Mouse (Mus musculus) limb, embryonic 14.5 days (tissue): ENCODE data around the gene Pcbp3. TPM values are rescaled to one million over a fixed set of nuclear protein-coding genes. Genes with fewer than 3 reads are reported as not detected.

Experiments
- ATAC-seq: fragments of 200-750 bp; cut with Nextera tagmentation; 2 replicates; pipeline ENCODE4 v1.8.0; 2017; ENCODE audit warnings: low read depth, moderate number of reproducible peaks, moderate TSS enrichment; ENCODE audit not compliant: low FRiP score
- DNase-seq: peaks from one replicate; pipeline ENCODE4 v3.0.0-alpha.2; 2015; ENCODE audit warnings: low spot score
- H3K27ac ChIP-seq: fragments of 300-500 bp; sonication (generic); replicated peaks from 2 replicates; pipeline ENCODE4 v1.5.1; 2014; ENCODE audit warnings: low read depth, mild to moderate bottlenecking, low read length, moderate library complexity, mixed read lengths
- H3K27me3 ChIP-seq: fragments of 300-500 bp; sonication (generic); 2 replicates; pipeline ENCODE4 v1.6.1; 2014; ENCODE audit warnings: low read length, mixed read lengths; ENCODE audit not compliant: control insufficient read depth, insufficient read depth
- H3K36me3 ChIP-seq: fragments of 300-500 bp; sonication (generic); 2 replicates; pipeline ENCODE4 v1.6.1; 2014; ENCODE audit warnings: mild to moderate bottlenecking, low read length, moderate library complexity, mixed read lengths; ENCODE audit not compliant: control insufficient read depth, insufficient read depth
- H3K4me1 ChIP-seq: fragments of 300-500 bp; sonication (generic); 2 replicates; pipeline ENCODE4 v1.6.1; 2014; ENCODE audit warnings: antibody characterized with exemption, low read length, mixed read lengths; ENCODE audit not compliant: control insufficient read depth, insufficient read depth
- H3K4me2 ChIP-seq: fragments of 300-500 bp; sonication (generic); replicated peaks from 2 replicates; pipeline ENCODE4 v1.6.1; 2014; ENCODE audit warnings: low read depth, mild to moderate bottlenecking, low read length, moderate library complexity; ENCODE audit not compliant: severe bottlenecking
- H3K4me3 ChIP-seq: fragments of 300-500 bp; sonication (generic); replicated peaks from 2 replicates; pipeline ENCODE4 v1.5.1; 2014; ENCODE audit warnings: low read length
- H3K9ac ChIP-seq: fragments of 300-500 bp; sonication (generic); 2 replicates; pipeline ENCODE4 v1.6.1; 2014; ENCODE audit warnings: mild to moderate bottlenecking, low read depth, low read length, moderate library complexity; ENCODE audit not compliant: severe bottlenecking
- H3K9me3 ChIP-seq: fragments of 300-500 bp; sonication (generic); 2 replicates; pipeline ENCODE4 v1.6.1; 2016; ENCODE audit warnings: low read length; ENCODE audit not compliant: control insufficient read depth
- POLR2A ChIP-seq: fragments of 200-500 bp; IDR thresholded peaks from 2 replicates; pipeline ENCODE4 v1.8.0; 2012; ENCODE audit warnings: inconsistent platforms, mild to moderate bottlenecking, moderate library complexity, borderline replicate concordance; ENCODE audit not compliant: insufficient read depth, insufficient read length; ENCODE audit errors: extremely low read depth
- WGBS: fragments of 180-500 bp; shearing (Covaris S2); extraction: QIAGEN DNeasy Blood & Tissue Kit; methylation state at CpG from one replicate; pipeline ENCODE4 v1.1.7; 2014; 5-methylcytosine and 5-hydroxymethylcytosine counted together
- polyA plus RNA-seq, 2 experiments: library from polyadenylated mRNA; depleted of rRNA in 1 of 2; stranded (reverse) in 1 of 2; unstranded in 1 of 2; fragments of >200 nt; fragmentation: Nextera tagmentation in 1 of 2; extraction: Ambion mirVana in 1 of 2; gene quantifications; 2 replicates each; pipeline versions ENCODE4 v1.2.1 to v1.2.3; 2012 to 2014

Gene Pcbp3
- polyA plus RNA-seq, 2 experiments: 11.5 to 16.4 TPM

DNA sequence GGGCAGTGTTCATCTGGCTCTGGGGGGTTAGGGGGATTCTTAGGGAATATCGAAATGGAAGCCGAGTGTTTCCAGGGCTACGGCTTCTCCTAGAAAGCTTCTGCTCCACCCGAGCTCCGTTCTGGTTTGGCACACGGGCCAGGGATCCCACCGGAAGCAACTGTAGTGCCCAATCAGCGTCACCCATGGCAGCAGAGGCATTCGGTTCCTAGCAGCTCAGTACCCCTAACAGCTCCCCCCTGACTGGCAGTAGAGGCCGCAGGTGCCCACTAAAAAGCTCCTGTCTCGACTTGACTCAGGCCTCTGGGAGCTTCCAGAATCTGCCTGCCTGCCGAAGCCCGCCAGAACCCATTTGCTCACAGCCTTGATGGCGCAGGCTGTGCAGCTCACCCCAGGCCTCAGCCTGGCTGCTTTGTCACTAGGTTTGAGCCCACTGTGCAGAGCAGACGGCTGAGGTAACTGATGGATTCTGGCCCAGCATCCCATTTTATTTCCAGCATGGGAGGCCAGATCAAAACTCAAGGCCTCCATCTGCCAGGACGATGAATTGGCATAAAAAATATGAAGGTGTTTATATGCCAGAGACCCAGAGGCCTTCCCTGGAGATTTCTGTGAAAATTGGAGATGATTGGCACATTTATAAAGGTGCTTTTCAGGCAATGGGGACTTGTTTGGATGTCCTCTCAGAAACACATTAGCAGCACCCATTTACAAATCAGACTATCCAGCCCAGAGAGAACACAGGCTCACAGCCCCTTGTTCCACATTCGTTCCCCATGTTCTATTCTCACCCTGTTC is 78.8 kb downstream of the Pcbp3 start:
- H3K9ac ChIP-seq: no peak overlapping the region
- TF ChIP-seq POLR2A: no peak
- H3K4me1 ChIP-seq: peaks cover 6% of the 10 kb centered on the region; the same call in 1 of the 2 replicates
- H3K4me2 ChIP-seq: no peak overlapping the region
- no peaks in the 10 kb centered on the region for H3K27me3 ChIP-seq
- H3K36me3 ChIP-seq: no peaks in the 10 kb centered on the region
- H3K4me3 ChIP-seq: no peak overlapping the region
- DNase-seq (no peak), ATAC-seq (no peak)
- H3K9me3 ChIP-seq: no peaks in the 10 kb centered on the region
- H3K27ac ChIP-seq: no peak overlapping the region
- 62% methylated on average over 17 of the region's 17 CpGs for WGBS

DNA sequence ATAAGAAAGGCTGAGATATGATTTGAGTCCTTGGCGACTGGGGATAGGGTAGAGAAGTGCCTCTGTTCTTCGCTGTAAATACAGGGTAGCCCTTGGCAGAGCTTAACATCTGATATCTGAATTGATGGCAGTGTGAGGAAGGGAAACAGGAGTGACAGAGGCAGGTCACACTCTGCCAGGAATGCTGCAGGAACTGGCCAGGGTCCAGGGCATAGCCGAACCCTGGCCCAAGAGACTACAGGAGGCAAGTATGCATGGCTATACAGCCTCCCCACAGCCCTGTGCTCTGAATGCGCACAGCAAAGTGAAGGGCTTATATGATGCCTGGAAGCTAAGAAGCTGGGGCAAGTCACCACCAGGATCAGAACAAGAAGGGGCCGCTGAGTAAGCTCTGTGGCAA is 79.8 kb downstream of the Pcbp3 start:
- no peaks in the 10 kb centered on the region for H3K36me3 ChIP-seq
- H3K4me1 ChIP-seq: peaks cover 6% of the 10 kb centered on the region; the same call in 1 of the 2 replicates
- H3K4me2 ChIP-seq: no peak overlapping the region
- H3K9ac ChIP-seq: no peak overlapping the region; the same call in 1 of the 2 replicates
- H3K9me3 ChIP-seq: no peaks in the 10 kb centered on the region
- no peak overlapping the region for H3K27ac ChIP-seq
- WGBS: 66% methylated on average over 5 of the region's 5 CpGs
- DNase-seq (no peak), ATAC-seq (no peak)
- no peak overlapping the region for H3K4me3 ChIP-seq
- H3K27me3 ChIP-seq: no peaks in the 10 kb centered on the region
- no peak for TF ChIP-seq POLR2A

DNA sequence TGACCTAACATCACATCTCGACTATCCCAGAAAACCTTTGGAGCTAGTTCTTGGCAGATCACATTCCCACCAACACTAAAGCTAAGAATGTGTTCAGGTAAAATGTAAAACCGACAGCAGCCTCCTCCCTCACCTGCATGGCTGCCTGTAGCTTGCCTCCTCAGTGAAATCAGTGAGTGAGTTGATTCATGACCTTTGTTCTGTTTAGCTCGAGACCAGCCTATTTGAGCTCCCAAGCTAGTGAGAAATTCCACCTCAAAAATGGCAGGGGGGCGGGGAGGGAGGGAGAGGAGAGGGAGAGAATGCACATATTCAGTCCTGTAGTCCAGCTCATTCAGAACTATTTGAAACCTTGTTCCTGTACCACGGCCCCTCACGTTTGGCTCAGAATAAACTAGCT is 86.4 kb downstream of the Pcbp3 start:
- H3K9ac ChIP-seq: no peak overlapping the region
- 71% methylated on average over 6 of the region's 6 CpGs for WGBS
- no peak overlapping the region for H3K4me3 ChIP-seq
- no peaks in the 10 kb centered on the region for H3K27me3 ChIP-seq
- DNase-seq (no peak), ATAC-seq (no peak)
- H3K9me3 ChIP-seq: no peaks in the 10 kb centered on the region
- no peak overlapping the region for H3K4me2 ChIP-seq
- no peaks in the 10 kb centered on the region for H3K36me3 ChIP-seq
- no peak for TF ChIP-seq POLR2A
- no peaks in the 10 kb centered on the region for H3K4me1 ChIP-seq
- no peak overlapping the region for H3K27ac ChIP-seq

DNA sequence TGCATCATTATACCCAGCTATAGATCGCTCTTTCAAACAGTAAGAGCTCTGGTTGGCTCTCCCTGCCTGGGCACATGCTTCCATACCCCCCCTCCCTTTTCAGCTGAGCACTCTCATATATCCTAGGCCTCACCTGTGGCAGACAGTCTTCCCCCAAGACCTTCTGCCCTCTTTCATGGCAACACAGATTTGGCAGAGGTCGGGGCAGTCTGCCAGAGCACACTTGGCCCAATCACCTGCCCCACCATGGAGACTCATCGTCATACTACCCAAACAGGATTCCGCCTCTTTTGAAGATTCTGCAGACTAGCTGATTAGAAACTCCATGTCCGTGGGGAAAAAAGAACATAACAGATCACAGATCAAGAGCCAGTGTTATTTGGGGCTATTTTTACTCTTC is 86.8 kb downstream of the Pcbp3 start:
- no peak overlapping the region for H3K4me3 ChIP-seq
- ATAC-seq (no peak), DNase-seq (no peak)
- no peaks in the 10 kb centered on the region for H3K4me1 ChIP-seq
- no peaks in the 10 kb centered on the region for H3K9me3 ChIP-seq
- H3K9ac ChIP-seq: no peak overlapping the region
- WGBS: 83% methylated on average over 5 of the region's 5 CpGs
- TF ChIP-seq POLR2A: no peak
- H3K27ac ChIP-seq: no peak overlapping the region
- no peaks in the 10 kb centered on the region for H3K27me3 ChIP-seq
- H3K36me3 ChIP-seq: no peaks in the 10 kb centered on the region
- no peak overlapping the region for H3K4me2 ChIP-seq

DNA sequence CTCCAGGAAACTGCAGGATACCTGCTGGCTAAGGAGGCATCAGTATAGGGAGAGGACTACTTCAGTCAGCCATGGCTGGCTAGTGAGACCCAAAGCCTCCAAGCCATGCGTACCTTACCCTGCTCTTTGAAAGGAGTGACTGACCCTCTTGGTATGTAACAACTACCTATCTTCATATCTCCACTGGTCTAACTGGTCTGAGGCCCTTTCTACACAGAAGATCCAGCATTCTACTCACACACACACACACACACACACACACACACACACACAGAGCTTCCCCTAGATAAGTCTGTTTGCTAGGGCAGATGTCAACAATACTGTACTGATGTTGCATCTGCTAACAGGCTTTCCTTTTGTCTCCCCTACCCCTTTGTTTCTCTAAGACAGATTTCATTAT is 87.3 kb downstream of the Pcbp3 start:
- ATAC-seq (no peak), DNase-seq (no peak)
- H3K36me3 ChIP-seq: no peaks in the 10 kb centered on the region
- no peak overlapping the region for H3K27ac ChIP-seq
- no peak overlapping the region for H3K4me3 ChIP-seq
- no peak overlapping the region for H3K9ac ChIP-seq
- H3K9me3 ChIP-seq: no peaks in the 10 kb centered on the region
- 100% methylated on average over 1 of the region's 1 CpGs for WGBS
- H3K4me1 ChIP-seq: no peaks in the 10 kb centered on the region
- H3K4me2 ChIP-seq: no peak overlapping the region
- no peaks in the 10 kb centered on the region for H3K27me3 ChIP-seq
- TF ChIP-seq POLR2A: no peak

DNA sequence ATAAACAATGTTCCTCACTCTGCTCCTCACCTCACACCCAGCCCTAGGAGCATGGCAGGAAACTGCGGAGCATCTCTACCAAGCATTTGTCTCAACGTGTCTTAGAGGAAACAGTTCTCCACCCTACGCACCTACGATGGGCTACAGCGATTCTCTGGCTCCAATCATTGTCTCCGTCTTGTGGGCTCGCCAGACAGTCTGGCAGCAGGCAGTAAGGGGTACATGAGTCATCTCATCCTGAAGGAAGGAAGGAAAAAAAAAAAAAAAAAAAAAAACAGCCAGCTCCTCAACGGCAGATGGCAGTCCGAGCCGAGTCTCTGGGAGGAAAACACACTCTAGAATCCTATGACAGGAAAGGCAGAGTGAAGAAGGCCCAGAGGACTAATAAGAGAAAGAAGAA is 87.7 kb downstream of the Pcbp3 start:
- no peak overlapping the region for H3K4me3 ChIP-seq
- ATAC-seq (no peak), DNase-seq (no peak)
- 67% methylated on average over 10 of the region's 10 CpGs for WGBS
- no peaks in the 10 kb centered on the region for H3K27me3 ChIP-seq
- no peaks in the 10 kb centered on the region for H3K36me3 ChIP-seq
- no peak overlapping the region for H3K4me2 ChIP-seq
- no peak for TF ChIP-seq POLR2A
- no peak overlapping the region for H3K9ac ChIP-seq
- H3K9me3 ChIP-seq: no peaks in the 10 kb centered on the region
- H3K27ac ChIP-seq: no peak overlapping the region
- H3K4me1 ChIP-seq: no peaks in the 10 kb centered on the region
